Mouse (Mus musculus): ENCODE measurements around the gene Tmigd1.

Tmigd1 gene

GRCm38 (mm10) chr11:76901579-76902361, at the start of gene Tmigd1:
Gene Tmigd1 (plus strand): TSS chr11:76902159.
- 77% methylated on average over 7 of the region's 7 CpGs for WGBS

GRCm38 (mm10) chr11:76854475-76855341, 47.3 kb upstream of the Tmigd1 start:
- 59% methylated on average over 17 of the region's 17 CpGs for WGBS

- WGBS: 82% methylated on average over 2 of the region's 2 CpGs
These were observed 45.4 kb upstream of the Tmigd1 start for GRCm38 (mm10) chr11:76856601-76857000.

- 39% methylated on average over 7 of the region's 7 CpGs for WGBS
These were observed 44.8 kb upstream of the Tmigd1 start for GRCm38 (mm10) chr11:76857111-76857510.

- 69% methylated on average over 5 of the region's 5 CpGs for WGBS
These were observed 43.2 kb upstream of the Tmigd1 start for GRCm38 (mm10) chr11:76858781-76859180.

- 42% methylated on average over 5 of the region's 5 CpGs for WGBS
These were observed 42.7 kb upstream of the Tmigd1 start for GRCm38 (mm10) chr11:76859261-76859660.

- WGBS: 74% methylated on average over 3 of the region's 3 CpGs
These were observed 40.8 kb upstream of the Tmigd1 start for GRCm38 (mm10) chr11:76861185-76861584.

GRCm38 (mm10) chr11:76872556-76873234, 29.3 kb upstream of the Tmigd1 start:
- 65% methylated on average over 11 of the region's 11 CpGs for WGBS

- WGBS: 93% methylated on average over 5 of the region's 5 CpGs
These were observed 28.1 kb upstream of the Tmigd1 start for GRCm38 (mm10) chr11:76873865-76874264.

GRCm38 (mm10) chr11:76874766-76875165, 27.2 kb upstream of the Tmigd1 start:
- 74% methylated on average over 6 of the region's 6 CpGs for WGBS

- 92% methylated on average over 5 of the region's 5 CpGs for WGBS
These were observed 22.1 kb upstream of the Tmigd1 start for GRCm38 (mm10) chr11:76879816-76880215.

GRCm38 (mm10) chr11:76884451-76884850, 17.5 kb upstream of the Tmigd1 start:
- WGBS: 56% methylated on average over 5 of the region's 5 CpGs

DNA sequence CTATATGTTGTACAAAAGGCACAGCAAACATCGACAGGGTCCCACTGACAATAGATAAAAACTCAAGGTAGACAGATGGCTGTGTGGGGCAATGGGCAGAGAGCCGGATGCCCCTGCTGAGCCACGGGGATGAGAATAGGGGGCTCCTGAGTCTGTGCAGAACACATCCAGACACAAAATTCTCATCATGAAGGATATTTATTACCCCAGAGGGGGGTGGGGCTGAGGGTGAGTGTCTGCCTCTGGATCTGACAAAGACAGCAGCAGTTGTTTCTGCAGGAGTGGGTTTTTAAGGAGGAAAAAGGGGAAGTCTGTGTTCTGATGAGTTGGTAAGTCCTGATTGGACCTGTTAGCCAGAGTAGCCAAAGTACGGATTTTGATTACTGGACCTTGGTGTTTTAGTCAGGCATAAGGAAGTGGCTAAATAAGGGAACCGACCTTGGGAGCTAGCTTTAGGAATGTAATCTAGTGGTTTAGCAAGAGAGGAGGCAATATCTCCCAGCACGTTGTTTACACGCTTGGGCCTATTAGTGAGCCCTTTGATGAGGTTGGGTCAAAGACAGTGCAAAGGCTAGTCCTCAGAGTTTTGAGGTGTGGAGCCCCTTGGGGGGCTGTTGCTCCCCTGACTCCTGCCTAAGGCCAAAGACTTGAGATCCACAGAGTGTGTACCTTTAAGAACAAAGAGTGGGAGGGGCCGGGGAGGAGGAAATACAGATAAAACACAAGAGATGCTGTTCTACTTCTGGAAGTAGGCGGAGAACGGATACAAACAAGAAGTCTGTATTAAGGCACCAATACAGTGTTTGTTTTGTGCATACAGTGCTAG, 12.4 kb upstream of the Tmigd1 start:
- 67% methylated on average over 10 of the region's 10 CpGs for WGBS

GRCm38 (mm10) chr11:76891171-76891570, 10.8 kb upstream of the Tmigd1 start:
- 88% methylated on average over 7 of the region's 7 CpGs for WGBS

DNA sequence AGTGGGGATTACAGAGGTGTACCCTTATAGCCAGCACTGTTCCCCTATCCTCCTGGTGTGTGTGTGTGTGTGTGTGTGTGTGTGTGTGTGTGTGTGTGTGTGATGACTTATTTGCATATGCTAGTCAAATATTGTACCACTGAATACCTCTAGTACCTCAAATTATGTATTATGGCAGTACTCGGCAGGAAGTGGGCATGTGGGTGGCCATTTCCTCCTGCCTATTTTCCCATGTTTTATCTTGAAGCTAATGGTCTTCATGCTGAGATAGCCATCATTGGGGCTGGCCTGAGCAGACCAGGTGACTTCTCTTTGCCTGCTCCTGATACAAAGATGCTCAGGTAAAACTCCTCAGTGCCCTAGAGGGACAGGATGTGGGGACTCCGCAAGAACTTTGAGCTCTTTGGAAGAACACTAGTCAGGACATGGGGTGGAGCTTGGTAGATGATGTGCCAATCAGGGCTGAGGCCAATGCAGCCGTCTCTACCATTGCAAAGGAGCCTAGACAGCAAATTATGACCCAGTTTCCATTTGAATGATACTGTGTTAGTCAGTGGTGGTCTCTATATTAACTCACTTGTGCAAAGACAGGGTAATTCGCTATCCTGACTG, 10.1 kb upstream of the Tmigd1 start:
- WGBS: 84% methylated on average over 4 of the region's 4 CpGs

DNA sequence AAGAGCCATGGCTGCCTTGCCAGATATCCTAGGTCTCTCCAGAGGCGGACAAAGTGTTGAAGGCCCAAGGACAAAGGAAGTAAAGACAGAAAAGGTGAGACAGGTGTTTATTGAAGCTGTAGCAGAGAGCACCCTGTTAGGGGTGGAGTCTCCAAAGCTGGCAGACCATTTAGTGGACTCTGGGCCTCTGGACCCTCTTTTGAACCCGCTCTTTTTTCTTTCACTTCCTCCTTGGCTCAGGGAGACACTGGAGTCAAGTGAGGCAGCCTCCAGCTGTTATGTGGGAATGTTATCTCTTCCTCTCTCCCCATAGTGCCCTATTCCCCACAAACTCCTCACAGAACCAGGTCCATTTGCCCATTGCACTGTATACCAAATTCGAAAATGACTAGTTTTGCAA, 9.0 kb upstream of the Tmigd1 start:
- 81% methylated on average over 3 of the region's 3 CpGs for WGBS

GRCm38 (mm10) chr11:76893570-76893969, 8.4 kb upstream of the Tmigd1 start:
- 36% methylated on average over 4 of the region's 4 CpGs for WGBS

GRCm38 (mm10) chr11:76894240-76894639, 7.7 kb upstream of the Tmigd1 start:
- 43% methylated on average over 5 of the region's 5 CpGs for WGBS

GRCm38 (mm10) chr11:76896360-76896759, 5.6 kb upstream of the Tmigd1 start:
- WGBS: 84% methylated on average over 6 of the region's 6 CpGs

DNA sequence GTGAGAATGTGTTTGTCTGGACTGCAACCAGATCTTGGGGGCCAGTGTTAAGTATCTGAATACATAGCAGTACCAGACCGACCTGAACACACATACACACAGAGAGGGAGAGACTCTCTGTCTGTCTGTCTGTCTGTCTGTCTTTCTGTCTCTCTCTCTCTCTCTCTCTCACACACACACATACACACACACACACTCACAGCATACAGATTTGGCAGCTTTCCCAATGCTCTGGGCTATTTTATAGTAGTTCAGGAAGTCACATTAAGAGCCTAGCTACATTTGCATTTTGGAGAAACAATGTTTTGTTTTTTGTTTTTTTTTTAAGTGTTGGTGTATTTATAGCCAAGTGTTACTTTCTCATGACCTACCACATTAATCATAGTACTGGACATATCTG, 4.8 kb upstream of the Tmigd1 start:
- 71% methylated on average over 1 of the region's 1 CpGs for WGBS

DNA sequence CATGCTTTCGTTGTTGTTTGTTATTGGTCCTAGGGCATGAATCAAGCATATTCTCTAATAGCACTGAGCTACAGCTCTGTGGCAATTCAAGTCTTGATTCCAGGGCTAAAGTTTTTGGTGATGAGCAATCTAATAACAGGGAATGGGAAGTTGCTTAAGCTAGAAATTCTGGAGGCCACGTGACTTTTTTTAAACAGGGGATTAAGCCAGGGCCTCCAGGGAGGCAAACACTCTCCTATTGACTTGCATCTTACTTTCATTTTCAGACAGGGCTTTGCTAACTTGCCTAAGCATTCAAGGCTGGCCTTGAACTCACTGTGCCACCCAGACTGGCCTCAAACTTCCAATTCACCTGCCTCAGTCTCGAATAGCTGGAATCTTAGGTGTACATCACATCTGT, 4.1 kb upstream of the Tmigd1 start:
- 52% methylated on average over 3 of the region's 3 CpGs for WGBS
